Mouse (Mus musculus): ENCODE data around the gene Epb41l3.

- TF ChIP-seq TAL1 (IDR thresholded peaks at IDR 0.05; ENCODE audit: low read length) (no peak), GATA1 (IDR thresholded peaks at IDR 0.05; ENCODE audit: low read length) (no peak)
Observed at GRCm38 (mm10) chr17:69216120-69216519, 140.6 kb downstream of the Epb41l3 start.
